Comparison of ENCODE assay signal across 11 mouse cellular contexts in the genomic region with DNA sequence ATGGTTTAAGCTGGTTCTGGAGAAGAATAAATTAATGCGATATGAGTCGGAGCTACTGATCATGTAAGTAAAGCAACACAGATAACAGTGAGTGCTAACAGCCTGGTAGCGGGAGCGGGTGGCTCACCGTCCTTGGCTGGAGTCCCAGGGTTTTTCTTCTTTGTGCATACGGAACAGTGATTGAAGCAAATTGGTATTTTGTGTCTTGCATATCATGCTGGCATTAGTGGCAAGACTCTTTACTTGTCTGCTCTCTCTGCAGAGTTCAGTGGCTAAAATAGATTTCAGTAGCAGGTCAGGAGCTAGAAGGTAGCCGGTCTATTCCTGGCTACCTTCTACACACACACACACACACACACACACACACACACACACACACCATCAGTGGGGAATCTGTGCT. TPM values are rescaled to one million over a fixed set of nuclear protein-coding genes. Genes with fewer than 3 reads are reported as not detected.
A peak's percentile ranks its signal among the peaks of the same experiment; 100 is the strongest.
DNase-seq lines count a peak whose midpoint lies in the region; ATAC-seq lines count a peak whose summit lies in the region.
"Had no signal": no experiment of that assay in that cellular context is flagged by ENCODE, and none has a peak within 500 bp of the region (broad histone marks: within the 10 kb centered on the region; RNA-seq: fewer than 3 reads in every experiment).

No protein-coding gene starts in this region.

- H3K9me3 ChIP-seq in midbrain, embryonic 13.5 days, result no peaks in the 10 kb centered on the region
- H3K9me3 ChIP-seq in midbrain, embryonic 10.5 days (replicated peaks), result no peaks in the 10 kb centered on the region
- H3K9me3 ChIP-seq in forebrain, embryonic 16.5 days (ENCODE audit: control insufficient read depth, low read length), result no peaks in the 10 kb centered on the region
- H3K9me3 ChIP-seq: hindbrain, embryonic 10.5 days; limb, embryonic 12.5 days had no signal

- ATAC-seq in midbrain, embryonic 13.5 days, result peak; percentile 58; the same call in 1 of the 2 replicates
- ATAC-seq in forebrain, embryonic 16.5 days, result peak; percentile 74

- H3K27me3 ChIP-seq in midbrain, embryonic 13.5 days, result no peaks in the 10 kb centered on the region
- H3K27me3 ChIP-seq in midbrain, embryonic 10.5 days (ENCODE audit: low read depth, poor library complexity, severe bottlenecking), result no peaks in the 10 kb centered on the region
- H3K27me3 ChIP-seq in forebrain, embryonic 16.5 days (replicated peaks; ENCODE audit: control insufficient read depth, insufficient read depth, low read length), result no peaks in the 10 kb centered on the region
- H3K27me3 ChIP-seq: limb, embryonic 12.5 days had no signal

- H3K4me1 ChIP-seq in midbrain, embryonic 13.5 days (replicated peaks), result peaks cover 13% of the 10 kb centered on the region; the same call in 1 of the 2 replicates
- no peaks in the 10 kb centered on the region for H3K4me1 ChIP-seq in midbrain, embryonic 10.5 days
- peaks cover 19% of the 10 kb centered on the region for H3K4me1 ChIP-seq in forebrain, embryonic 16.5 days (replicated peaks; ENCODE audit: control insufficient read depth, insufficient read depth, low read length)

- H3K4me3 ChIP-seq in midbrain, embryonic 13.5 days (replicated peaks), result no peak overlapping the region
- H3K4me3 ChIP-seq in midbrain, embryonic 10.5 days, result no peak overlapping the region
- no peak overlapping the region for H3K4me3 ChIP-seq in forebrain, embryonic 16.5 days (replicated peaks; ENCODE audit: low read length)
- H3K4me3 ChIP-seq: hindbrain, embryonic 10.5 days; limb, embryonic 12.5 days had no signal

- H3K36me3 ChIP-seq in midbrain, embryonic 13.5 days, result no peaks in the 10 kb centered on the region
- H3K36me3 ChIP-seq in midbrain, embryonic 10.5 days, result no peaks in the 10 kb centered on the region
- H3K36me3 ChIP-seq in forebrain, embryonic 16.5 days (ENCODE audit: control insufficient read depth, insufficient read depth), result no peaks in the 10 kb centered on the region
- H3K36me3 ChIP-seq: hindbrain, embryonic 10.5 days; limb, embryonic 12.5 days had no signal

- no peak overlapping the region for H3K9ac ChIP-seq in midbrain, embryonic 13.5 days (replicated peaks)
- peak overlapping the region; percentile 13; the same call in 1 of the 2 replicates for H3K9ac ChIP-seq in forebrain, embryonic 16.5 days (replicated peaks; ENCODE audit: low read depth, low read length)
- H3K9ac ChIP-seq: limb, embryonic 12.5 days had no signal

- no peak overlapping the region for H3K4me2 ChIP-seq in midbrain, embryonic 13.5 days (replicated peaks)
- H3K4me2 ChIP-seq in forebrain, embryonic 16.5 days (ENCODE audit: low read length), result peak overlapping the region; percentile 14; the same call in 1 of the 2 replicates
- H3K4me2 ChIP-seq: limb, embryonic 12.5 days had no signal

- 54% methylated on average over 7 of the region's 7 CpGs for WGBS in midbrain, embryonic 13.5 days
- 90% methylated on average over 7 of the region's 7 CpGs for WGBS in midbrain, embryonic 10.5 days
- WGBS in forebrain, embryonic 16.5 days, result 16% methylated on average over 7 of the region's 7 CpGs

- peak overlapping the region; percentile 2; the same call in 1 of the 2 replicates for H3K27ac ChIP-seq in midbrain, embryonic 13.5 days
- no peak overlapping the region for H3K27ac ChIP-seq in midbrain, embryonic 10.5 days (replicated peaks)
- H3K27ac ChIP-seq in forebrain, embryonic 16.5 days (ENCODE audit: low read length), result peak overlapping the region; percentile 54
- H3K27ac ChIP-seq: hindbrain, embryonic 10.5 days; limb, embryonic 12.5 days had no signal

- peak; percentile 42 to 63 for DNase-seq in cerebellum, postnatal 25 days
- DNase-seq in cerebellum, adult 11-12 months, result no peak
- DNase-seq in midbrain, embryonic 10.5 days (ENCODE audit: low spot score), result no peak
- DNase-seq in layer of hippocampus, adult 9-11 months, result peak; percentile 63
- DNase-seq in kidney, postnatal 36 days, result no peak
- no peak for DNase-seq in kidney, adult 11 months
- DNase-seq: lung, postnatal 4 days had no signal

RNA-seq across cellular contexts. Expression of gene Parva, which starts 19.7 kb away (rescaled TPM):
- polyA plus RNA-seq in midbrain, embryonic 13.5 days (2015; fragmentation: Nextera tagmentation; extraction: Ambion mirVana), result 29.3 and 30.3 TPM in 2 replicates
- 50.9 and 55.6 TPM in 2 replicates for polyA plus RNA-seq in midbrain, embryonic 10.5 days (2016; fragmentation: Nextera tagmentation; extraction: Ambion mirVana)
- polyA plus RNA-seq in forebrain, embryonic 16.5 days (2015; fragmentation: Nextera tagmentation; extraction: Ambion mirVana), result 21.1 and 27.1 TPM in 2 replicates

Comparison
In these comparisons a context has a peak if more than half of its experiments do, and no peak if none do; other contexts are left out.
1. DNase-seq: peak in cerebellum, postnatal 25 days (2 of 2) and layer of hippocampus, adult 9-11 months (single experiment); none in cerebellum, adult 11-12 months (single experiment), midbrain, embryonic 10.5 days (single experiment), kidney, postnatal 36 days (0 of 2) and kidney, adult 11 months (single experiment).